Mouse (Mus musculus) thymus, adult 18-20 months (tissue): Measurements from ENCODE around the gene Plpp1.

Experiments used
- DNase-seq, 2 experiments: peaks; one replicate each; pipeline ENCODE4 v3.0.0; 2022; ENCODE audit warnings: mixed read lengths in 2 of 2

Gene Plpp1

GRCm38 (mm10) chr13:112818125-112818524, 17.5 kb downstream of the Plpp1 start:
- DNase-seq: no peak

GRCm38 (mm10) chr13:112822413-112822812, 21.8 kb downstream of the Plpp1 start:
- DNase-seq: no peak

- DNase-seq: no peak
Observed at GRCm38 (mm10) chr13:112823236-112823910, 22.8 kb downstream of the Plpp1 start.

- no peak for DNase-seq
Observed at GRCm38 (mm10) chr13:112823911-112824648, 23.5 kb downstream of the Plpp1 start.

GRCm38 (mm10) chr13:112825479-112825878, 24.9 kb downstream of the Plpp1 start:
- DNase-seq: no peak

GRCm38 (mm10) chr13:112829619-112830018, 29.0 kb downstream of the Plpp1 start:
- no peak for DNase-seq

- no peak for DNase-seq
Observed at GRCm38 (mm10) chr13:112832589-112832988, 32.0 kb downstream of the Plpp1 start.

- no peak for DNase-seq
Observed at GRCm38 (mm10) chr13:112833253-112833894, 32.8 kb downstream of the Plpp1 start.

GRCm38 (mm10) chr13:112833895-112834263, 33.3 kb downstream of the Plpp1 start:
- no peak for DNase-seq

GRCm38 (mm10) chr13:112835113-112835512, 34.5 kb downstream of the Plpp1 start:
- DNase-seq: no peak

- DNase-seq: no peak
Observed at GRCm38 (mm10) chr13:112836951-112837350, 36.4 kb downstream of the Plpp1 start.

- no peak for DNase-seq
Observed at GRCm38 (mm10) chr13:112837621-112838155, 37.1 kb downstream of the Plpp1 start.

- DNase-seq: no peak
Observed at GRCm38 (mm10) chr13:112838562-112839232, 38.1 kb downstream of the Plpp1 start.

- no peak for DNase-seq
Observed at GRCm38 (mm10) chr13:112840241-112841087, 39.9 kb downstream of the Plpp1 start.

- no peak for DNase-seq
Observed at GRCm38 (mm10) chr13:112845931-112846330, 45.3 kb downstream of the Plpp1 start.

GRCm38 (mm10) chr13:112853710-112854316, 53.2 kb downstream of the Plpp1 start:
- no peak for DNase-seq

GRCm38 (mm10) chr13:112854402-112854801, 53.8 kb downstream of the Plpp1 start:
- DNase-seq: no peak

GRCm38 (mm10) chr13:112857921-112858320, 57.3 kb downstream of the Plpp1 start:
- DNase-seq: no peak

GRCm38 (mm10) chr13:112859574-112860134, 59.1 kb downstream of the Plpp1 start:
- no peak for DNase-seq

GRCm38 (mm10) chr13:112860370-112860769, 59.8 kb downstream of the Plpp1 start:
- no peak for DNase-seq

- DNase-seq: no peak
Observed at GRCm38 (mm10) chr13:112860911-112861310, 60.3 kb downstream of the Plpp1 start.
